Mouse (Mus musculus) heart, embryonic 14.5 days (tissue): Measurements from ENCODE around the gene Ethe1. TPM values are rescaled to one million over a fixed set of nuclear protein-coding genes. Genes with fewer than 3 reads are reported as not detected.
A peak's percentile ranks its signal among the peaks of the same experiment; 100 is the strongest.

Source experiments
- ATAC-seq: fragments of 200-750 bp; cut with Nextera tagmentation; 2 replicates; pipeline ENCODE4 v1.8.0; 2017; ENCODE audit warnings: low read depth, moderate TSS enrichment; ENCODE audit not compliant: insufficient number of reproducible peaks, insufficient read depth, low FRiP score
- H3K27ac ChIP-seq, 2 experiments: fragments of 200-500 bp in 1 of 2; fragments of 300-500 bp in 1 of 2; sonication (generic) in 1 of 2; replicated peaks in 1 of 2; 2 replicates each; pipeline ENCODE4 v1.5.1; 2012 to 2014; ENCODE audit warnings: low read depth in 2 of 2, low read length in 2 of 2, control low read depth in 1 of 2, mild to moderate bottlenecking in 1 of 2, mixed read lengths in 1 of 2; ENCODE audit not compliant: control insufficient read depth in 1 of 2, insufficient read depth in 1 of 2
- H3K27me3 ChIP-seq: fragments of 300-500 bp; sonication (generic); 2 replicates; pipeline ENCODE4 v1.6.1; 2014; ENCODE audit warnings: mild to moderate bottlenecking, low read length, control low read depth; ENCODE audit not compliant: control insufficient read depth, insufficient read depth
- H3K36me3 ChIP-seq: fragments of 300-500 bp; sonication (generic); 2 replicates; pipeline ENCODE4 v1.6.1; 2014; ENCODE audit warnings: mild to moderate bottlenecking, control low read depth, low read length, mixed read lengths; ENCODE audit not compliant: control insufficient read depth, insufficient read depth
- H3K4me1 ChIP-seq, 2 experiments: fragments of 200-500 bp in 1 of 2; fragments of 300-500 bp in 1 of 2; sonication (generic) in 1 of 2; 2 replicates each; pipeline ENCODE4 v1.6.1; 2012 to 2014; ENCODE audit warnings: low read length in 2 of 2, control low read depth in 1 of 2, mixed read lengths in 1 of 2; ENCODE audit not compliant: control insufficient read depth in 2 of 2, insufficient read depth in 2 of 2
- H3K4me2 ChIP-seq: fragments of 300-500 bp; sonication (generic); 2 replicates; pipeline ENCODE4 v1.6.1; 2014; ENCODE audit warnings: mild to moderate bottlenecking, low read length
- H3K4me3 ChIP-seq, 2 experiments: fragments of 200-500 bp in 1 of 2; fragments of 300-500 bp in 1 of 2; sonication (generic) in 1 of 2; 2 replicates each; pipeline ENCODE4 v1.5.1; 2012 to 2014; ENCODE audit warnings: low read length in 2 of 2, mild to moderate bottlenecking in 2 of 2, control low read depth in 1 of 2, low read depth in 1 of 2, moderate library complexity in 1 of 2; ENCODE audit not compliant: control insufficient read depth in 1 of 2, insufficient read depth in 1 of 2
- H3K9ac ChIP-seq: fragments of 300-500 bp; sonication (generic); 2 replicates; pipeline ENCODE4 v1.6.1; 2014; ENCODE audit warnings: mild to moderate bottlenecking, low read length
- H3K9me3 ChIP-seq: fragments of 300-500 bp; sonication (generic); 2 replicates; pipeline ENCODE4 v1.6.1; 2016; ENCODE audit warnings: low read length, control low read depth; ENCODE audit not compliant: control insufficient read depth
- WGBS: fragments of 180-500 bp; shearing (Covaris S2); extraction: QIAGEN DNeasy Blood & Tissue Kit; methylation state at CpG from one replicate; pipeline ENCODE4 v1.1.7; 2014; 5-methylcytosine and 5-hydroxymethylcytosine counted together
- polyA plus RNA-seq: library from polyadenylated mRNA; unstranded; fragments of >200 nt; fragmentation: Nextera tagmentation; extraction: Ambion mirVana; gene quantifications from 2 replicates; pipeline ENCODE4 v1.2.1, GENCODE M21; 2014

The Ethe1 gene
- polyA plus RNA-seq: 24.8 and 26.2 TPM in 2 replicates

GRCm38 (mm10) chr7:24587330-24588105, at the start of gene Ethe1, which contains the start of gene Zfp575:
Gene Ethe1 (plus strand): TSS chr7:24587543.
Gene Zfp575 (minus strand): TSS chr7:24587641.
- H3K27me3 ChIP-seq: peaks cover 37% of the 10 kb centered on the region
- ATAC-seq: no peak
- peak within 1 kb of the TSS; percentile 47 to 55 for H3K4me3 ChIP-seq
- H3K9me3 ChIP-seq: no peaks in the 10 kb centered on the region
- peak within 1 kb of the TSS; percentile 56; the same call in 1 of the 2 replicates for H3K9ac ChIP-seq
- WGBS: 9% methylated on average over 30 of the region's 30 CpGs
- H3K27ac ChIP-seq: no peak within 1 kb of the TSS
- peak within 1 kb of the TSS; percentile 69 for H3K4me2 ChIP-seq
- H3K36me3 ChIP-seq: no peaks in the 10 kb centered on the region
- peaks cover 2 to 7% of the 10 kb centered on the region in 2 experiments; a peak in 3 of 4 replicates for H3K4me1 ChIP-seq

- Histone ChIP-seq H3K27ac (no peak overlapping the region), H3K4me3 (no peak overlapping the region), H3K9me3 (no peaks in the 10 kb centered on the region), H3K36me3 (peaks cover 39% of the 10 kb centered on the region), H3K27me3 (no peaks in the 10 kb centered on the region), H3K4me2 (no peak overlapping the region), H3K4me1 (no peaks in the 10 kb centered on the region; a peak in 1 of 4 replicates), H3K9ac (no peak overlapping the region)
- no peak for ATAC-seq
- WGBS: 71% methylated on average over 5 of the region's 5 CpGs
Observed at GRCm38 (mm10) chr7:24537591-24537990, 49.8 kb upstream of the Ethe1 start.

GRCm38 (mm10) chr7:24538154-24538553, 49.2 kb upstream of the Ethe1 start:
- WGBS: 32% methylated on average over 5 of the region's 5 CpGs
- Histone ChIP-seq H3K4me1 (no peaks in the 10 kb centered on the region; a peak in 1 of 4 replicates), H3K4me2 (no peak overlapping the region), H3K27me3 (no peaks in the 10 kb centered on the region), H3K4me3 (no peak overlapping the region), H3K27ac (no peak overlapping the region), H3K9me3 (no peaks in the 10 kb centered on the region), H3K9ac (no peak overlapping the region), H3K36me3 (peaks cover 36% of the 10 kb centered on the region)
- ATAC-seq: no peak

GRCm38 (mm10) chr7:24538701-24539100, 48.6 kb upstream of the Ethe1 start:
- H3K4me2 ChIP-seq: no peak overlapping the region
- WGBS: 69% methylated on average over 5 of the region's 5 CpGs
- no peaks in the 10 kb centered on the region for H3K27me3 ChIP-seq
- peaks cover 31% of the 10 kb centered on the region for H3K36me3 ChIP-seq
- no peak overlapping the region for H3K27ac ChIP-seq
- no peaks in the 10 kb centered on the region; a peak in 1 of 4 replicates for H3K4me1 ChIP-seq
- ATAC-seq: no peak
- H3K9me3 ChIP-seq: no peaks in the 10 kb centered on the region
- H3K4me3 ChIP-seq: no peak overlapping the region
- no peak overlapping the region for H3K9ac ChIP-seq

- no peak overlapping the region for H3K4me2 ChIP-seq
- no peak overlapping the region for H3K9ac ChIP-seq
- 0 out of 2 replicates have a peak, but pooled peaks cover 2% of the 10 kb centered on the region for H3K9me3 ChIP-seq
- WGBS: 90% methylated on average over 4 of the region's 4 CpGs
- H3K27ac ChIP-seq: no peak overlapping the region
- H3K4me3 ChIP-seq: no peak overlapping the region
- no peaks in the 10 kb centered on the region for H3K27me3 ChIP-seq
- no peak for ATAC-seq
- H3K4me1 ChIP-seq: no peaks in the 10 kb centered on the region; a peak in 1 of 4 replicates
- peaks cover 21% of the 10 kb centered on the region for H3K36me3 ChIP-seq
Observed at GRCm38 (mm10) chr7:24539686-24540085, 47.7 kb upstream of the Ethe1 start.

- Histone ChIP-seq H3K9ac (no peak overlapping the region), H3K9me3 (0 out of 2 replicates have a peak, but pooled peaks cover 2% of the 10 kb centered on the region), H3K36me3 (peaks cover 7% of the 10 kb centered on the region), H3K27ac (no peak overlapping the region), H3K27me3 (no peaks in the 10 kb centered on the region), H3K4me2 (no peak overlapping the region), H3K4me1 (peaks cover 7 to 10% of the 10 kb centered on the region in 2 experiments), H3K4me3 (no peak overlapping the region)
- WGBS: 78% methylated on average over 2 of the region's 2 CpGs
- ATAC-seq: no peak
Observed at GRCm38 (mm10) chr7:24544506-24544905, 42.8 kb upstream of the Ethe1 start.

- H3K27me3 ChIP-seq: no peaks in the 10 kb centered on the region
- peak within 1 kb of the TSS; percentile 89 for H3K9ac ChIP-seq
- 0 out of 2 replicates have a peak, but pooled peaks cover 2% of the 10 kb centered on the region for H3K9me3 ChIP-seq
- peak within 1 kb of the TSS; percentile 53 to 72; a peak in 3 of 4 replicates for H3K27ac ChIP-seq
- H3K4me3 ChIP-seq: peak within 1 kb of the TSS; percentile 88 to 94
- peaks cover 13% of the 10 kb centered on the region for H3K36me3 ChIP-seq
- H3K4me2 ChIP-seq: peak within 1 kb of the TSS; percentile 70
- 32% methylated on average over 13 of the region's 13 CpGs for WGBS
- no peak for ATAC-seq
- peaks cover 7 to 10% of the 10 kb centered on the region in 2 experiments for H3K4me1 ChIP-seq
Observed at GRCm38 (mm10) chr7:24546068-24546614, 41.2 kb upstream of the Ethe1 start, which contains the start of the genes Pinlyp and Xrcc1. Gene Pinlyp (minus strand): TSS chr7:24546118. Gene Xrcc1 (plus strand): TSS chr7:24546289.
